Mouse (Mus musculus) brain, adult 10 weeks (tissue): ENCODE data around the gene Gm49333. TPM values are rescaled to one million over a fixed set of nuclear protein-coding genes. Genes with fewer than 3 reads are reported as not detected.

ENCODE experiments used
- polyA plus RNA-seq: library from polyadenylated mRNA; stranded (reverse); fragments of 350-450 nt; fragmentation: Illumina TruSeq; extraction: RNeasy Lipid Tissue Mini Kit (QIAGEN cat#74804); gene quantifications from one replicate; pipeline ENCODE4 v1.2.3, GENCODE M21; 2015; ENCODE audit warnings: low read depth, low replicate concordance

The Gm49333 gene
- polyA plus RNA-seq: not detected

GRCm38 (mm10) chr16:20611357-20612227 lies at the start of gene Gm49333, which contains the start of the genes Eef1akmt4 and Alg3:
Gene Gm49333, plus strand, starts transcription at chr16:20611610.
Gene Eef1akmt4, plus strand, starts transcription at chr16:20611593.
Gene Alg3, minus strand, starts transcription at chr16:20611735.

GRCm38 (mm10) chr16:20589366-20589938 lies 22.0 kb upstream of the Gm49333 start, which contains the start of gene Vwa5b2:
Gene Vwa5b2, plus strand, starts transcription at chr16:20589471.

GRCm38 (mm10) chr16:20621191-20621990 lies 10.0 kb downstream of the Gm49333 start, which contains the start of gene Camk2n2:
Gene Camk2n2, minus strand, starts transcription at chr16:20621287.

DNA sequence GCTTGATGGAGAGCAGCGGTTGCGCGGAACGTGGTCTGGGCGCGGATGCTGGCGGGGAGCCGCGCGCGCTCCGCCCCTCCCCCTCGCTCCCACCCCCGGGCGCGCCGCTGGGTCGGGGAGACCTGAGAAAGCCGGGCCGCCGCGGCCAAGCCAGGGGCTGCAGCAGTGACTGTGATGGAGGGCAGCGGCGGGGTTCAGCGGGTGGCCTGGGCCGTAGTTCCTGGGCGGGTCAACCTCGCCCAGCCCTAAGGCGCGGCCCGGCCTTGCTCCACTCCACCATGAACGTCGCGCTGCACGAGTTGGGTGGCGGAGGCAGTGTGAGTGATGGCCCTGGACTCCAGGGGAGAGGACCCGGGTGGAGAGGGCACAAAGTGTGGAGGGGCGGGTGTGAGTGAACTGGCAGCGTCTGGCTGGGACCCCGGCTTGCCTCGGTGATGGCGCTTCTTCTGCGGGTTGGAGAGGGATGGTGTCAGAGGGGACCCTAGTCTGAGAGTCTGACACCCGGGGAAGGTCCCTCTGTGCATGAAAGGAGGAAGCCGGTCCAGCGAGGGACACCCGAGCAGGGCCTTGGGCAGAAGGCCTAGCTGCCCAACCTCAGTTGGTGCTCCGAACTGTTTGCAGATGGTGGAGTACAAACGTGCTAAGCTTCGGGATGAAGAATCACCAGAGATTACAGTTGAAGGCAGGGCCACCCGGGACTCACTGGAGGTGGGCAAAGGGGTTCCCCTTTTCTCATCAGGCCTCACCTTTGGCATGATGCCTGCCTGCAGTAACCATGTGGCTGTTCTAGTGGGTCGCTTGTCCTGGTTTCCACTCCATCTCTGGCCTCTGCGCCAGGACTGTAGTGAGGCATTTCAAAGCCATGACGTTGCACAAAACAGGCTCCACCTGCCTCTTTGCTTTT lies 18.6 kb downstream of the Gm49333 start, which contains the start of gene Ece2:
Gene Ece2 (plus strand): TSS at position 98 of the 904 bp plus-strand sequence.

DNA sequence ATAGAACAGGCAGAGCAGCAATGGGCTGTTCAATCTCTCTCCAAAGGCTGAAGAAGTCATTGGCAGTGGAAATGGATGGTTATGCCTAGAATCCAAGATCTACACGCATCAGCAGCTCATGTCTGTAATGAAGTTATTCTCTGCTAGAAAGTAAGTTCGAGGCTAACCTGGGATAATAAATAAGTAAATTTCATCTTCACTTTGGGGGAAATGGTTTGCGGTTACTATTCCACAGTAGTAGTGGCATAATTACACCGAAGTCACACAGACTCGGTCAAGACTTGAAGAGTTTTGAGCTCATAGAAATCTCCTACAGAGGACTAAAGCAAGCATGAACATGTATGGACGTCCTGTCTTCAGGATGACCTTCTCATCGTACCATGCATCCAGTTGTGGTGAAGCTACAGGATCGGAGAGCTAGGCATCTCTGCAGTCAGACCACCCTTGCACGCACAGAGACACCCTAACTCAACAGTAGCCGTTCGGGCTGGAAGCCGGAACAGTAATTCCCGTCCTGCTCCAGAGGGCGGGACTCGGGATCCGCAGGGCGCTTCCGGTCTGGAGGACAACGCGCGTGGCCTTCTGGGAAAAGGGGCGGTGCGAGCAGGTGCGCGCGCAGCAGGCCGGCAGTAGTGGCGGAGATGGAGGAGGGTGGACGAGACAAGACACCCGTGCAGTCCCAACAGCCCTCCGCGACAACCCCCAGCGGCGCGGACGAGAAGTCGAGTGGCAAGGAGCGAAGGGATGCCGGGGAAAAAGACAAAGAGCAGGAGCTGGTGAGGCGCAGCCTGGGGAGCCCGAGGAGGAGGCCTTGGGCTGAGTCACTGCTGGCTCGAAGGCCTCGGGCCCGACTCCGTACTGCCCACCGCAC lies 39.9 kb downstream of the Gm49333 start, which contains the start of gene Psmd2:
Gene Psmd2 (plus strand): TSS at position 577 of the 871 bp plus-strand sequence.

GRCm38 (mm10) chr16:20668013-20668412 lies 56.6 kb downstream of the Gm49333 start, which contains the start of gene Eif4g1:
Gene Eif4g1, plus strand, starts transcription at chr16:20668313.

DNA sequence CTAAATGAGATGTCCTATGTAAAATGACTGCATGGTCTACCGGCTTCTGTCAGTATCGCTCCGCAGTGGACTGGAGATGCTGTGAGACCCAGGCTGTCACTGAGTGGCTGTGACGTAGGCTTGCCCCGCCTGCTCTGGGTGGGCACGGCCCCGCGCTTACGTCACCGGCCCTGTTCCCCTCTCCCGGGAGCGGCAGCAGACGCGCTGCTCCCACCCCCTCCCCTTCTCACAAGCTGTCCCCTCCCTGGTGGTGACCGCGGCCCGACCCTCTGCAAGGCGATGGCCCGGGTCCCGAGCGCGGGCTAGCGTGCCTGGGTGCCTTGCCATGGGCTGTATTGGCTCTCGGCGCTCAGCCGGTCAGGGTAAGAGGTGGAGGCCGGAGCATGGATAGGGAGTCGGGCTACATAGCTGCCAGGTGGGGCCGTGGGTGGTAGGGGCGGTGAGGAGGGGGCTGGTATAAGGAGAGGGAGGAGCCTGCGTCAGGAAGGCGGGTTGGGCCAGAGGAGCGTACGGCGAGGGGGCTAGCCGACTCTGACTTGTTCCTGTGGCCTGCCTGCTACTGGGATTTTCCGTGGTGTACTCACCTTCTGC lies 81.8 kb downstream of the Gm49333 start, which contains the start of gene Fam131a:
Gene Fam131a (plus strand): TSS at position 131 of the 591 bp plus-strand sequence.

Other genes starting within 250 kb of the Gm49333 start
- gene Abcc5, start 185.2 kb upstream of the Gm49333 start, polyA plus RNA-seq: 150 TPM
- 62.9 TPM for gene Eif2b5, start 112.8 kb upstream of the Gm49333 start, polyA plus RNA-seq
- 31.9 TPM for gene Dvl3, start 94.6 kb upstream of the Gm49333 start, polyA plus RNA-seq
- gene Ap2m1, start 76.1 kb upstream of the Gm49333 start, polyA plus RNA-seq: 970 TPM
- 67.5 TPM for gene Abcf3, start 63.0 kb upstream of the Gm49333 start, polyA plus RNA-seq
- gene Vwa5b2, start 22.1 kb upstream of the Gm49333 start, polyA plus RNA-seq: 49.4 TPM
- 4.5 TPM for gene Eef1akmt4, start within 50 bp of the Gm49333 start, polyA plus RNA-seq
- 15.7 TPM for gene Alg3, start 125 bp downstream of the Gm49333 start, polyA plus RNA-seq
- gene Camk2n2, start 9.7 kb downstream of the Gm49333 start, polyA plus RNA-seq: 153 TPM
- 29.4 TPM for gene Ece2, start 18.2 kb downstream of the Gm49333 start, polyA plus RNA-seq
- gene Psmd2, start 40.0 kb downstream of the Gm49333 start, polyA plus RNA-seq: 171 TPM
- gene Eif4g1, start 56.7 kb downstream of the Gm49333 start, polyA plus RNA-seq: 134 TPM
- gene Fam131a, start 81.6 kb downstream of the Gm49333 start, polyA plus RNA-seq: 314 TPM
- 57.7 TPM for gene Polr2h, start 106.1 kb downstream of the Gm49333 start, polyA plus RNA-seq
- 55.2 TPM for gene Clcn2, start 106.1 kb downstream of the Gm49333 start, polyA plus RNA-seq
- gene Chrd, start 121.5 kb downstream of the Gm49333 start, polyA plus RNA-seq: 30.4 TPM
- gene Thpo, start 122.9 kb downstream of the Gm49333 start, polyA plus RNA-seq: 6.0 TPM